Mouse (Mus musculus) left cerebral cortex, postnatal 10 days (tissue): ENCODE results near the gene Trmt112. TPM values are rescaled to one million over a fixed set of nuclear protein-coding genes. Genes with fewer than 3 reads are reported as not detected.

ENCODE experiments used
- DNase-seq, 2 experiments: peaks; one replicate each; pipeline ENCODE4 v3.0.0; 2021 to 2022; ENCODE audit warnings: low spot score in 2 of 2, mixed read lengths in 1 of 2; ENCODE audit errors: extremely low spot score in 1 of 2
- intact Hi-C: fragments of 180-260 bp; cut with DNase I; formaldehyde crosslinking; loops from one replicate; pipeline ENCODE4 v1.15.1; 2025
- total RNA-seq, 2 experiments: library from RNA; stranded (reverse); gene quantifications; 2 replicates each; pipeline ENCODE4 v1.2.3; 2021

Gene Trmt112
- total RNA-seq, 2 experiments from 2014 or later: 42.5 to 49.6 TPM

GRCm38 (mm10) chr19:6922901-6923735 lies 13.6 kb downstream of the Trmt112 start:
- intact Hi-C loops: loop anchor here (5.0 to 10.0 kb wide), 2 partner anchors 102 to 431 kb away; no protein-coding TSS in a partner anchor
- DNase-seq: no peak

GRCm38 (mm10) chr19:6924461-6925306 lies 15.2 kb downstream of the Trmt112 start:
- intact Hi-C loops: loop anchor here (5.0 to 10.0 kb wide), 2 partner anchors 100 to 432 kb away; no protein-coding TSS in a partner anchor
- DNase-seq: peak; percentile 82 to 87

DNA sequence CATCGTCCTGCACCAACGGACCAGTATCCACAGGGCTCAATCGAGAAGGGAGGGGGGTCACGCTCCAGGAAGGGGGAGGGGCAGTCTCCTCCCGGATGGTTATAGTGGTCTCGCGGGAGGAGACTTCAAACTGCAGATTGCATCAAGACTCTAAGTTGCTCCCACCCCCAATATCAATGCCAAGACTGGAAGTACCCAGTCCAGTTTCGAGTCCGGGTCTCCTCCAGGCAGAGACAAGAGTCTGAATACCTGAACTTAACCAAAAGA lies 15.7 kb downstream of the Trmt112 start, which contains the start of gene Catsperz:
Gene Catsperz (minus strand): TSS at position 74 of the 267 bp plus-strand sequence.
- DNase-seq: peak in 1 of 2 experiments; percentile 56
- intact Hi-C loops: loop anchor here (10.0 kb wide), 1 partner anchor 100 kb away; no protein-coding TSS in a partner anchor

- intact Hi-C loops: loop anchor here (10.0 kb wide), 1 partner anchor 99 kb away; no protein-coding TSS in a partner anchor
- peak in 1 of 2 experiments; percentile 52 for DNase-seq
Observed at GRCm38 (mm10) chr19:6925611-6926329, 16.3 kb downstream of the Trmt112 start.

GRCm38 (mm10) chr19:6926559-6927255 lies 17.2 kb downstream of the Trmt112 start:
- intact Hi-C loops: loop anchor here (10.0 kb wide), 1 partner anchor 98 kb away; no protein-coding TSS in a partner anchor
- peak in 1 of 2 experiments; percentile 43 for DNase-seq

DNA sequence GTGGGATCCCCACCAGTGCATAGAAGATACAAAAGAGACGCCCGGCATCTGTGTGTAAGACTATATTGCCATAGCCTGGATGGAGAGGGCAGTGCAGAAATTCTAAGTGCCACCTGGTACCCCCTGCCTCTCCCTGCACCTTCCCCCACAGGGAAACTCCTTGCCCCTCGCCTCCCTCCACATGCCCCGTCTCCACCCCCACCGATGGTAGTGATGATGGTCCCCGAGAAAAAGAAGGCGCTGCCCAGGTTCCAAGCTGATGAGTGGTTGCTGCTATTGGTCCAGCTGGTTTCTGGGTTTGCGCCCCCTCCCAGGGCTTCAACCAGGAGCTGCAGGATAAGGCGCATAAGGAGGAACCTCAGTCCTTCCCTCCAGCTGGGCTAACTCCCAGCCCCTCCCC lies 18.6 kb downstream of the Trmt112 start:
- intact Hi-C loops: loop anchor here (10.0 kb wide), 1 partner anchor 97 kb away; no protein-coding TSS in a partner anchor
- DNase-seq: no peak

DNA sequence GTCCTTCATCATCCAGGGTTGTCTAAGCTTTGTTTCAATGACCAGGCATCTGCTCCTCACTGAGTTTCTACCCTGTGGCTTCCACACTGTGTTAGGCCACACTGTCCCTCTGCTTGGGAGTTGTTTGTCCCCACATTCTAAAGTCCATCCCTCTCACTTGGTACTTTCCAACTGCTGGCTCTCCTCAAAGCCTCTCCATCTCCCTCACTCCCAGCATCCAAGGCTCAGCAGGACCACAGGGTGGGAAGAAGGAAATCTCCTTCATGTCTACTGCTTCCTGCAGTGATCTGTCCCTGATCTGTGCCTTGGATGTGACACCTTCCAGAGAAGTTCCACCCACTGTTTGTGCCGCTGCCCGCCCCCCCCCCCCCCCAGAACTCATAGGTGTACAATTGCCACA lies 21.5 kb downstream of the Trmt112 start:
- intact Hi-C loops: no loop called here
- DNase-seq: no peak

- intact Hi-C loops: no loop called here
- no peak for DNase-seq
Observed at GRCm38 (mm10) chr19:6932018-6932417, 22.5 kb downstream of the Trmt112 start.

- intact Hi-C loops: no loop called here
- DNase-seq: no peak
Observed at GRCm38 (mm10) chr19:6933102-6933435, 23.6 kb downstream of the Trmt112 start.

GRCm38 (mm10) chr19:6933436-6934194 lies 24.1 kb downstream of the Trmt112 start:
- intact Hi-C loops: no loop called here

DNA sequence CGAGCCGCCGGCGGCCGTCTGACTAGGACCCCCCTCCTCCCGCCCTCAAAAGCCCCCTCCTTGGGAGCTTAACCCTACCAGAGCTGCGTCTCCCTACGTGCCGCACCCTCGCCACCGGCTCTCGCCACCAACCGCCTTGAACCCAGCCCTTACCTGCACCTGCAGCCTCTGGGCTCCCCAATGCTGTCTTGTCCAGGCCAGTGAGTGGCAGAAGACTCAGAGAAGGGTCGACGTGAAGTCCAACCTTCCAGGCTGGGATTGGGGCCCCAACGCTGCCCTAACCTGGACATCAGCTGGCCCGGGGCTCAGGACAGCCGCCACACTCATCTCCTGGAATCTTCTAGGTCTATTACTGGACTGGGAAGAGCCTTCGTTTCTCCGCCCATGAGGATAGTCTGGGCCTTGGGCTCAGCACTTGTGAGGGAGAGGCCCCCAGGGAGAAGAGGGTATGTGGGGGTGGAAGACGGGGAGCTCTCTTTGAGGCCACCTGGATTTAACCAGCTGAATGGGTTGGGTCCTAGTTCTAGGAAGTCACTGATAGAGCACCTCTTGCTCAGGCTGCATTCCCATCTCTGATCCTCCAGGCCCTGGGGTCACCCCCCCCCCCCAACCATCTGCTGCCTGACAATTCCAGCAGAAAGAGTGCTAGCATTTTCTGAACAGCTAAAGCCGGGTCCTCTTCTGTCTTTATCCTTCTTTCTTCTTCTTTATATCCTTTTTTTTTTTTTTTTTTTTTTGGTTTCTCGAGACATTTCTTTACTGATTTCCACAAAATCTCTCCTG lies 24.9 kb downstream of the Trmt112 start, which contains the start of gene Kcnk4:
Gene Kcnk4 (minus strand): TSS at position 321 of the 783 bp plus-strand sequence.
- intact Hi-C loops: no loop called here
- no peak for DNase-seq

More at GRCm38 (mm10) chr19:6933436-6934194, 24.1 kb downstream of the Trmt112 start:
- peak; percentile 48 to 75 for DNase-seq

- DNase-seq: peak in 1 of 2 experiments; percentile 39
- intact Hi-C loops: no loop called here
Observed at GRCm38 (mm10) chr19:6936299-6936698, 26.8 kb downstream of the Trmt112 start.

DNA sequence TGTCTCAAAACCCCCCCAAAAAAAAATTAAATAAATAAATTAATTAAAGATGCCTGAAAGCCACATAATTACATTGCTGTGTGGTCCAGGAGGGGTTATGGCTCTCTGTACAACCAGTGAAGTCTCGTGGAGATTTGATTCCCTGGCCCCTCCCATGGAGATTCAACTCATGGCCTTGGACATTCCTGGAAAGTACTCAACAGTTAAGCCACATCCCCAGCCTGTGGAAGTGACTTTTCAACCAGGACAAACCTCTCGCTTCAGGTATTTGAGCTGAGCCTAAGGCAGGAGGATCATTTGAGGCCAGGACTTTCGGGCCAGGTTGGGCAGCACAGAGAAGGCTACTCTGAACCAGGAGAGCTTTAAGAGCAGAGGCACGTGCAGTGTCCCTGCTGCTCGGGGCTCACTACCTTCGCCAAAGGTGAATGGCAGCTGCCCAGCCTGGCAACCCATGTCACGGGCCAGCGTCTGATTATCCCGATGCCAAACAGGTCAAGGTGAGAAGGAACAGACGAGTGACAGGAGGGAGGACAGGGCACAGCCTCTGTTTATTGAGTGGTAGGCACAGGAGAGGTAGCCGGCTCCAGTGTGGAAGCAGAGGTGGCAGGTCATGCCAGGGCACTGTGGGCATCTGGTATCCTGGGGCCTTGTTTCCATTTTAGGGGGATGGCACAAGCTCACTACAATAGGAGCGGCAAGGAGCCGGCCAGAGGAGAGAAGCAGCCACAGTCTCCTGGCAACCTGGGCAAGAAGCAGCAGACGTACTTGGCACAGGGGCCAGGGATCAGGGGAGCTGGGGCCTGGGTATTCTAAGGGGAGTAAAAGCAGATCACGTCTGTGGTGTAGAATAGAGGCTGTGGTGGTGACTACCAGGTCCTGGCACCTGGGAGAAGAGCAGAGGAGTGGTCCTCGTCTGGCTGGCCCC lies 28.3 kb downstream of the Trmt112 start:
- intact Hi-C loops: no loop called here
- peak in 1 of 2 experiments; percentile 35 for DNase-seq

DNA sequence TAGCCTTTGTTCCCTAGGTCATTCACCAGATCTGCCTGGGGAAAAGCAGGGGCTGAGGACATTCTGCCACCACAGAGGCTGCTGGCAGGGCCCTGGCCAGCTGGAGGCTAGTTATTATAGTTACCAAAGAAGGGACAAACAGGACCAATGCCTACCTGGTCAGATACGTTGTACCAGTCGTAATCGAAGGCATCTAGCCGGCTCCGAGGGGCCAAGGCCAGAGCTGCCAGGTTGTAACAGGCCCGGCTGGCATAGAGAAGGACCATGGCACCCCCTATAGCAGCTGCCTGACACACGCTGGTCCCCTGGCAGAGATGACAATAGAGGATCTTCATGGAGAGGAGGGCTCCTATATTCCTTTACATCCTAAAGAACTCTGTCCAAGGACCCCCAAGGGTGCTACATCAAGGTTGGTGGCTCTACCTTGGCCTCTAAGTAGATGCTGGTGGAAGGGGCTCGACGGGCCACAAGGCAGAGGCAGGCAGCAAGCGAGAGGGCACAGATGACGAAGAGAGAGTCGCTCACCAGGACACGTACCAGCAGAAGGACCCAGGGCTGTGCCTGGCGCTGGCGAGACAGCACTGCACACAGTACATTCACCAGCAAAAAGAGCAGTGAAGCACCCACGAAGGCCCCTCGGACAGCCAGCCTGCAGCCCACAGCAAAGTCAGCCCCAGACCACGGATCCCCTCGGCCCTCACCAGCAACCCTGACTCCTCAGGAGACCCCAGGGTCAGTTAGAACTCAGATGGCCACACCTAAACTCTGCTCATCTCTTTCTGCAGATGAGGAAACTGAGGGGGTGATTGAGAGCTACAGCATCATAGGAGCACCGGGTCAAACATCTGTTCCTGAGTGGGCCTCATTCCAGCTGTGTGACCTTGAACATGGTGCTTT lies 29.9 kb downstream of the Trmt112 start:
- no peak for DNase-seq
- intact Hi-C loops: loop anchor here (5.0 kb wide), 1 partner anchor 38 kb away; the partner anchor contains the start of gene Plcb3
